Mouse (Mus musculus) cerebellum, adult 18-20 months (tissue): Measurements from ENCODE around the gene Arg1.
A peak's percentile ranks its signal among the peaks of the same experiment; 100 is the strongest.

Experiments used
- DNase-seq, 2 experiments: peaks; one replicate each; pipeline ENCODE4 v3.0.0; 2021

Arg1 gene

GRCm38 (mm10) chr10:24911199-24911598 is 16.1 kb downstream of the Arg1 start:
- no peak for DNase-seq

GRCm38 (mm10) chr10:24905627-24906026 is 21.7 kb downstream of the Arg1 start:
- no peak for DNase-seq

GRCm38 (mm10) chr10:24895927-24896326 is 31.4 kb downstream of the Arg1 start:
- peak; percentile 41 to 58 for DNase-seq

- peak; percentile 61 to 74 for DNase-seq
Measured at GRCm38 (mm10) chr10:24888343-24888742, 38.9 kb downstream of the Arg1 start.

- DNase-seq = no peak
Measured at GRCm38 (mm10) chr10:24886008-24886407, 41.3 kb downstream of the Arg1 start.

- DNase-seq = no peak
Measured at GRCm38 (mm10) chr10:24873624-24874023, 53.7 kb downstream of the Arg1 start.

- peak; percentile 98 to 99 for DNase-seq
Measured at GRCm38 (mm10) chr10:24869760-24870290, 57.5 kb downstream of the Arg1 start, which contains the start of gene Med23. Med23 (plus strand) TSS chr10:24869986.
